8 mouse cellular contexts compared by ENCODE assay signal in genomic region chr12:70234938-70235484, GRCm38 (mm10). TPM values are rescaled to one million over a fixed set of nuclear protein-coding genes. Genes with fewer than 3 reads are reported as not detected.
DNase-seq lines count a peak whose midpoint lies in the region; ATAC-seq and TF ChIP-seq lines count a peak whose summit lies in the region.

No protein-coding gene starts in this region.

- no peak overlapping the region for H3K27ac ChIP-seq in cerebellum, adult 2 months (ENCODE audit: insufficient read depth, low read length)
- peak overlapping the region; percentile 68 for H3K27ac ChIP-seq in forebrain, embryonic 15.5 days (replicated peaks)
- 0 out of 2 replicates have a peak overlapping the region, but pooled peaks have one; percentile 30 for H3K27ac ChIP-seq in hindbrain, embryonic 11.5 days (ENCODE audit: low read depth, low read length)
- no peak overlapping the region for H3K27ac ChIP-seq in spleen, adult 2 months (ENCODE audit: insufficient read depth, low read length)

- no peaks in the 10 kb centered on the region for H3K36me3 ChIP-seq in forebrain, embryonic 15.5 days
- H3K36me3 ChIP-seq in hindbrain, embryonic 11.5 days (ENCODE audit: control insufficient read depth, insufficient read depth, low read length), result no peaks in the 10 kb centered on the region
- H3K36me3 ChIP-seq in spleen, adult 2 months (ENCODE audit: control insufficient read depth, insufficient read depth, low read length), result no peaks in the 10 kb centered on the region

- peak overlapping the region; percentile 63 for H3K4me2 ChIP-seq in forebrain, embryonic 15.5 days (replicated peaks)
- H3K4me2 ChIP-seq in hindbrain, embryonic 11.5 days (replicated peaks; ENCODE audit: low read depth, low read length), result peak overlapping the region; percentile 48

- H3K9ac ChIP-seq in forebrain, embryonic 15.5 days (replicated peaks), result peak overlapping the region; percentile 50
- peak overlapping the region; percentile 28; the same call in 1 of the 2 replicates for H3K9ac ChIP-seq in hindbrain, embryonic 11.5 days (ENCODE audit: low read depth, low read length)

- no peak for TF ChIP-seq POLR2A in cerebellum, adult 2 months (IDR thresholded peaks at IDR 0.05; ENCODE audit: borderline replicate concordance, insufficient read depth, low read length)
- no peak for TF ChIP-seq POLR2A in spleen, adult 2 months (IDR thresholded peaks at IDR 0.05; ENCODE audit: low read depth, low read length)

- peak; percentile 77 for TF ChIP-seq CTCF in cerebellum, adult 2 months (IDR thresholded peaks at IDR 0.05; ENCODE audit: borderline replicate concordance, insufficient read depth, low read depth, low read length)
- peak; percentile 52; the same call in 1 of the 2 replicates for TF ChIP-seq CTCF in spleen, adult 2 months (IDR thresholded peaks at IDR 0.05; ENCODE audit: extremely low read depth, insufficient read depth, insufficient read length, insufficient replicate concordance)

- peak; percentile 82 for ATAC-seq in forebrain, embryonic 15.5 days (replicated peaks)
- peak; percentile 78 for ATAC-seq in hindbrain, embryonic 11.5 days (ENCODE audit: low FRiP score)
- peak; percentile 58 for ATAC-seq in megakaryocyte-erythroid progenitor cell, adult 5-6 weeks (replicated peaks; ENCODE audit: low FRiP score, low TSS enrichment, poor library complexity, severe bottlenecking)

- intact Hi-C loops in left cerebral cortex, postnatal 25 days (cut with DNase I), result loop anchor here (1.0 to 10.0 kb wide), 4 partner anchors 112 to 680 kb away; partner anchors contain the start of genes Nin and Trim9

- 0% methylated on average over 13 of the region's 13 CpGs for WGBS in cerebellum, adult 2 months
- 3% methylated on average over 13 of the region's 13 CpGs for WGBS in forebrain, embryonic 15.5 days
- 17% methylated on average over 13 of the region's 13 CpGs for WGBS in hindbrain, embryonic 11.5 days
- 8% methylated on average over 13 of the region's 13 CpGs for WGBS in spleen, adult 2 months

- no peaks in the 10 kb centered on the region for H3K27me3 ChIP-seq in cerebellum, adult 2 months (ENCODE audit: control insufficient read depth, insufficient read depth, low read length)
- H3K27me3 ChIP-seq in forebrain, embryonic 15.5 days, result no peaks in the 10 kb centered on the region
- H3K27me3 ChIP-seq in hindbrain, embryonic 11.5 days (ENCODE audit: control insufficient read depth, insufficient read depth, low read length), result no peaks in the 10 kb centered on the region
- no peaks in the 10 kb centered on the region for H3K27me3 ChIP-seq in spleen, adult 2 months (ENCODE audit: control insufficient read depth, insufficient read depth, low read length)

- peak overlapping the region; percentile 50 for H3K4me3 ChIP-seq in cerebellum, adult 2 months (replicated peaks; ENCODE audit: insufficient read depth, low read depth, low read length)
- H3K4me3 ChIP-seq in forebrain, embryonic 15.5 days, result peak overlapping the region; percentile 35
- peak overlapping the region; percentile 27 for H3K4me3 ChIP-seq in hindbrain, embryonic 11.5 days (ENCODE audit: low read depth, low read length)
- peak overlapping the region; percentile 12; the same call in 1 of the 2 replicates for H3K4me3 ChIP-seq in spleen, adult 2 months (ENCODE audit: extremely low read depth, insufficient read depth, insufficient read length)

- DNase-seq in left cerebral cortex, adult 11 months (ENCODE audit: low spot score), result peak; percentile 47
- DNase-seq in left cerebral cortex, adult 8-10 months (ENCODE audit: low spot score in 2 of 2), result no peak
- DNase-seq in cerebellum, adult 2 months, result peak; percentile 58 to 74
- peak; percentile 90 for DNase-seq in hindbrain, embryonic 11.5 days (ENCODE audit: low spot score)
- DNase-seq in left cerebral cortex, postnatal 25 days (ENCODE audit: low spot score in 2 of 2), result peak; percentile 67 to 70
- DNase-seq in spleen, adult 2 months (ENCODE audit: low read depth in 1 of 2, low spot score in 2 of 2), result peak in 1 of 2 experiments; percentile 39

- no peaks in the 10 kb centered on the region; the same call in 1 of the 2 replicates for H3K4me1 ChIP-seq in cerebellum, adult 2 months (ENCODE audit: control insufficient read depth, insufficient read depth, low read length)
- H3K4me1 ChIP-seq in forebrain, embryonic 15.5 days, result peaks cover 20% of the 10 kb centered on the region
- no peaks in the 10 kb centered on the region for H3K4me1 ChIP-seq in hindbrain, embryonic 11.5 days (replicated peaks; ENCODE audit: control insufficient read depth, insufficient read depth, low read length)
- peaks cover 2% of the 10 kb centered on the region; the same call in 1 of the 2 replicates for H3K4me1 ChIP-seq in spleen, adult 2 months (ENCODE audit: control insufficient read depth, insufficient read depth, insufficient read length)

- no peaks in the 10 kb centered on the region for H3K9me3 ChIP-seq in forebrain, embryonic 15.5 days
- no peaks in the 10 kb centered on the region for H3K9me3 ChIP-seq in hindbrain, embryonic 11.5 days (ENCODE audit: control insufficient read depth, low read length)

RNA-seq across cellular contexts. Expression of gene Pygl, which starts 3.7 kb away (rescaled TPM):
- total RNA-seq in left cerebral cortex, adult 8-10 months (2022), result 1 to 10 TPM; 4.8 to 7.2 (median 5.6) TPM
- 1.9 TPM in 2 replicates for polyA plus RNA-seq in cerebellum, adult 2 months (2012; rRNA removed)
- polyA plus RNA-seq in forebrain, embryonic 15.5 days (2015; fragmentation: Nextera tagmentation; extraction: Ambion mirVana), result 4.1 and 6.7 TPM in 2 replicates
- 6.6 and 6.8 TPM in 2 replicates for polyA plus RNA-seq in hindbrain, embryonic 11.5 days (2014; fragmentation: Nextera tagmentation; extraction: Ambion mirVana)
- total RNA-seq in left cerebral cortex, postnatal 25 days (2021), result 1 to 10 TPM; 2.2 to 3.1 TPM
- 15.8 and 27.6 TPM in 2 replicates for total RNA-seq in megakaryocyte-erythroid progenitor cell, adult 5-6 weeks (2014; fragmentation: Nextera tagmentation)
- total RNA-seq in megakaryocyte-erythroid progenitor cell, adult 5-6 weeks (2017), result 32.5 and 34.3 TPM in 2 replicates
- 12.9 and 13.2 TPM in 2 replicates for polyA plus RNA-seq in spleen, adult 2 months (2012; rRNA removed)

Comparison
In these comparisons a context has a peak if more than half of its experiments do, and no peak if none do; other contexts are left out.
1. DNase-seq: peak in left cerebral cortex, adult 11 months (single experiment), cerebellum, adult 2 months (2 of 2), hindbrain, embryonic 11.5 days (single experiment) and left cerebral cortex, postnatal 25 days (2 of 2); none in left cerebral cortex, adult 8-10 months (0 of 2).
2. H3K27ac ChIP-seq: peak in forebrain, embryonic 15.5 days (single experiment) and hindbrain, embryonic 11.5 days (single experiment); none in cerebellum, adult 2 months (single experiment) and spleen, adult 2 months (single experiment).
3. Peak in every context shown above with its lines, with median percentiles within 50 percentile points of each other: H3K4me3 ChIP-seq and ATAC-seq.